8 mouse cellular contexts compared by ENCODE assay signal in the genomic region with DNA sequence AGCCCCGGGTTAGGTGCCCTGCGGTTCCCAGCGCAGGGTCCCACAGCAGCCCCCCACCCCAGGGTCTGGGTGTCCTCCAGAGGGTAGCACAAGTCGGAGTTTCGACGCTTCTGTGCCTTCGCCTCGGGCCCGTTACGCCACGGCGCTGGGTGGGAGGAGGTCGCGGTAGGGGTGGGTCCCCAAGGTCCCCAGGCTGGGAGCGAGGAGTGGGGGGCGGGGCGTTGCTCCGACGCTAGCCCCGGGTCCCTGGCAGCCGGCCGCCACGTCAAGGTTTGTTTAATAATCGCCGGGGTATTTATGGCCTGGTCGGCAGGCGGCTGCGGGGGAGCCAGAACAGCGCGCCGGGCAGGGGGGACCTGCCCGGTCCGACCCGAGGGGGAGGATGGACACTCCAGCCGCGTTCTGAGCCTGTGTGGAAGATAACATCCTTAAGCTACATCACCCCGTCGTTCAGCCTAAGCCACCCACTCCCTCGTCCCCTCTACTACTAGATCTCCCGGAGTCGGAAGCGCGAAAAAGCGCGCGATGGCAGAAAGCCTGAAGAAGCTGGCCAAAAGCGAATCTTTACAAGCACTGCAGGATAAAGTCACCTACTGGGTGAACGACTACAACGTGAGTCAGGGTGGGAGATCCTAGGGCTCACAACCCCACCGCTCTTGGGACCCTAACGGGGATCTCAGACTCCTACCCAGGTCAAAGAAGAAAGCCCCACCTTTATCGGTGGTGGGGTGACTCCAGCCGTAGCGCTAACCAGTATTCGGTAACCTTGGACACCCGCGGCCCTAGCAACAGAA. TPM values are rescaled to one million over a fixed set of nuclear protein-coding genes. Genes with fewer than 3 reads are reported as not detected.
DNase-seq lines count a peak whose midpoint lies in the region; ATAC-seq lines count a peak whose summit lies in the region.

A gene (plus strand): TSS at position 319 of the 794 bp plus-strand sequence.

- H3K9me3 ChIP-seq in embryonic facial prominence, embryonic 14.5 days (ENCODE audit: control insufficient read depth, low read length): no peaks in the 10 kb centered on the region
- no peaks in the 10 kb centered on the region for H3K9me3 ChIP-seq in hindbrain, embryonic 14.5 days (ENCODE audit: control insufficient read depth, low read length)
- no peaks in the 10 kb centered on the region for H3K9me3 ChIP-seq in lung, embryonic 15.5 days

- no peak within 1 kb of the TSS for H3K27ac ChIP-seq in embryonic facial prominence, embryonic 14.5 days (replicated peaks; ENCODE audit: low read depth, low read length)
- no peak within 1 kb of the TSS for H3K27ac ChIP-seq in hindbrain, embryonic 14.5 days
- no peak within 1 kb of the TSS for H3K27ac ChIP-seq in lung, embryonic 15.5 days

- ATAC-seq in CD4-positive, CD25-positive, alpha-beta regulatory T cell, adult 4 months: no peak
- no peak for ATAC-seq in embryonic facial prominence, embryonic 14.5 days (ENCODE audit: low read depth)
- ATAC-seq in hindbrain, embryonic 14.5 days (ENCODE audit: low FRiP score): peak; percentile 18; the same call in 1 of the 2 replicates
- peak; percentile 17; the same call in 1 of the 2 replicates for ATAC-seq in lung, embryonic 15.5 days (ENCODE audit: borderline replicate concordance, extremely low read depth, low FRiP score, low TSS enrichment)

- no peaks in the 10 kb centered on the region for H3K36me3 ChIP-seq in embryonic facial prominence, embryonic 14.5 days (ENCODE audit: control insufficient read depth, insufficient read depth, low read length)
- H3K36me3 ChIP-seq in hindbrain, embryonic 14.5 days (replicated peaks; ENCODE audit: control insufficient read depth, insufficient read depth): no peaks in the 10 kb centered on the region
- H3K36me3 ChIP-seq in lung, embryonic 15.5 days: no peaks in the 10 kb centered on the region

- peaks cover 60% of the 10 kb centered on the region for H3K27me3 ChIP-seq in embryonic facial prominence, embryonic 14.5 days (replicated peaks; ENCODE audit: control insufficient read depth, insufficient read depth, low read length)
- peaks cover 59% of the 10 kb centered on the region for H3K27me3 ChIP-seq in hindbrain, embryonic 14.5 days (ENCODE audit: control insufficient read depth, insufficient read depth, low read length)
- H3K27me3 ChIP-seq in lung, embryonic 15.5 days: peaks cover 56% of the 10 kb centered on the region

- H3K4me2 ChIP-seq in embryonic facial prominence, embryonic 14.5 days (ENCODE audit: low read depth, low read length): peak within 1 kb of the TSS; percentile 97
- H3K4me2 ChIP-seq in hindbrain, embryonic 14.5 days (replicated peaks): peak within 1 kb of the TSS; percentile 65
- H3K4me2 ChIP-seq in lung, embryonic 15.5 days: peak within 1 kb of the TSS; percentile 98

- peak within 1 kb of the TSS; percentile 51 for H3K9ac ChIP-seq in embryonic facial prominence, embryonic 14.5 days (ENCODE audit: low read depth, low read length)
- H3K9ac ChIP-seq in hindbrain, embryonic 14.5 days: peak within 1 kb of the TSS; percentile 40
- peak within 1 kb of the TSS; percentile 31 for H3K9ac ChIP-seq in lung, embryonic 15.5 days

- peak; percentile 41 for DNase-seq in CD4-positive, CD25-positive, alpha-beta regulatory T cell, adult 2 months (ENCODE audit: low read depth, low spot score)
- peak; percentile 25 for DNase-seq in CD4-positive helper T cell, adult 2 months (ENCODE audit: low read depth, low spot score)
- DNase-seq in embryonic facial prominence, embryonic 14.5 days (ENCODE audit: low spot score): no peak
- DNase-seq in hindbrain, embryonic 14.5 days (ENCODE audit: low spot score): peak; percentile 53
- DNase-seq in retina, postnatal 1 day: peak; percentile 64
- no peak for DNase-seq in layer of hippocampus, adult 8-10 months (ENCODE audit: low spot score in 2 of 2)

- H3K4me1 ChIP-seq in embryonic facial prominence, embryonic 14.5 days (ENCODE audit: control insufficient read depth, insufficient read depth, low read length): peaks cover 15% of the 10 kb centered on the region; the same call in 1 of the 2 replicates
- H3K4me1 ChIP-seq in hindbrain, embryonic 14.5 days (replicated peaks; ENCODE audit: control insufficient read depth, insufficient read depth, low read length): peaks cover 19% of the 10 kb centered on the region
- H3K4me1 ChIP-seq in lung, embryonic 15.5 days: peaks cover 30% of the 10 kb centered on the region

- under 1% methylated on average over 47 of the region's 57 CpGs for WGBS in embryonic facial prominence, embryonic 14.5 days
- WGBS in hindbrain, embryonic 14.5 days: under 1% methylated on average over 57 of the region's 57 CpGs
- under 1% methylated on average over 57 of the region's 57 CpGs for WGBS in lung, embryonic 15.5 days

- peak within 1 kb of the TSS; percentile 53 for H3K4me3 ChIP-seq in embryonic facial prominence, embryonic 14.5 days (ENCODE audit: low read depth, low read length)
- peak within 1 kb of the TSS; percentile 32 for H3K4me3 ChIP-seq in hindbrain, embryonic 14.5 days (replicated peaks; ENCODE audit: low read length)
- peak within 1 kb of the TSS; percentile 51 for H3K4me3 ChIP-seq in lung, embryonic 15.5 days

RNA-seq across cellular contexts. Expression of the gene that starts here (rescaled TPM):
- not detected for polyA plus RNA-seq in CD4-positive, CD25-positive, alpha-beta regulatory T cell, adult 4 months (2017; shearing (Covaris generic))
- 0.63 and 1.1 TPM in 2 replicates for polyA plus RNA-seq in embryonic facial prominence, embryonic 14.5 days (2014; fragmentation: Nextera tagmentation; extraction: Ambion mirVana)
- 0.85 and 1.4 TPM in 2 replicates for polyA plus RNA-seq in hindbrain, embryonic 14.5 days (2014; fragmentation: Nextera tagmentation; extraction: Ambion mirVana)
- 1.8 and 2.8 TPM in 2 replicates for polyA plus RNA-seq in lung, embryonic 15.5 days (2015; fragmentation: Nextera tagmentation; extraction: Ambion mirVana)
- total RNA-seq in layer of hippocampus, adult 8-10 months (2022): 1 to 10 TPM in 3 of 4 experiments, under 1 TPM in 1; 0.55 to 1.3 (median 1.1) TPM

Comparison
In these comparisons a context has a peak if more than half of its experiments do, and no peak if none do; other contexts are left out.
1. DNase-seq: peak in CD4-positive, CD25-positive, alpha-beta regulatory T cell, adult 2 months (single experiment), CD4-positive helper T cell, adult 2 months (single experiment), hindbrain, embryonic 14.5 days (single experiment) and retina, postnatal 1 day (single experiment); none in embryonic facial prominence, embryonic 14.5 days (single experiment) and layer of hippocampus, adult 8-10 months (0 of 2).
2. ATAC-seq: peak in hindbrain, embryonic 14.5 days (single experiment) and lung, embryonic 15.5 days (single experiment); none in CD4-positive, CD25-positive, alpha-beta regulatory T cell, adult 4 months (single experiment) and embryonic facial prominence, embryonic 14.5 days (single experiment).
3. Peak in every context shown above with its lines, with median percentiles within 50 percentile points of each other: H3K4me2 ChIP-seq, H3K4me3 ChIP-seq and H3K9ac ChIP-seq.